Mouse (Mus musculus) gastrocnemius, postnatal 36 days (tissue): Measurements from ENCODE around the gene Gm10320. TPM values are rescaled to one million over a fixed set of nuclear protein-coding genes. Genes with fewer than 3 reads are reported as not detected.

Experiments
- DNase-seq, 2 experiments: peaks; one replicate each; pipeline ENCODE4 v3.0.0; 2022
- intact Hi-C: fragments of 180-260 bp; cut with DNase I; formaldehyde crosslinking; loops from one replicate; pipeline ENCODE4 v1.15.1; 2025
- total RNA-seq, 2 experiments: library from RNA; stranded (reverse); gene quantifications; 2 replicates each; pipeline ENCODE4 v1.2.3; 2021

The Gm10320 gene
- total RNA-seq, 2 experiments from 2014 or later = not detected

DNA sequence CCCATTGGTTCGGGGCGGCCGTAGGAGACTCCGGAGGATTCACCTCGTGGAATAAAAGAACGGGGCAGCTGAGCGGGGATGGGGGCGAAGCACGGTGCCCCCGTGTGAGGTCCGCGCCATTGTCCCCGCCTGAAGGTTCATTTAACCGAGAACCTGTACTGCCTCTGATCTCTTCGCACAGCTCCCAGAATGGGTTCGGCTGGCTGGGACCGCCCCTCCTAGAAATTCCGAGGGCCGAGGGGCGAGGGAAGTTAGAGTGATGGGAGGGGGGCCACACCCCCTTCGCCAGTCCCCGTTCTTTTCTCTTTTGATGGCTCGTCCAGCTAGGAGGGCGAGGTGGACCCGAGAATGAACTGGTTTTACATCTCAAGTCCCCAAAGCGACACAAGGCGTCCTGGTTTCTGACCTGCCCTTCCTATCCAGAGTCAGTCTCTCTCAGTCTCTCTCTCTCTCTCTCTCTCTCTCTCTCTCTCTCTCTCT, 12.4 kb upstream of the Gm10320 start:
- no peak for DNase-seq
- intact Hi-C loops = no loop called here

- DNase-seq = no peak
- intact Hi-C loops = no loop called here
Measured at GRCm38 (mm10) chr13:98503601-98504000, 11.8 kb upstream of the Gm10320 start.

GRCm38 (mm10) chr13:98502813-98503341, 11.1 kb upstream of the Gm10320 start:
- no peak for DNase-seq
- intact Hi-C loops = no loop called here

- intact Hi-C loops = no loop called here
- no peak for DNase-seq
Measured at GRCm38 (mm10) chr13:98502236-98502812, 10.5 kb upstream of the Gm10320 start.

GRCm38 (mm10) chr13:98501321-98501720, 9.5 kb upstream of the Gm10320 start:
- intact Hi-C loops = no loop called here
- no peak for DNase-seq

DNA sequence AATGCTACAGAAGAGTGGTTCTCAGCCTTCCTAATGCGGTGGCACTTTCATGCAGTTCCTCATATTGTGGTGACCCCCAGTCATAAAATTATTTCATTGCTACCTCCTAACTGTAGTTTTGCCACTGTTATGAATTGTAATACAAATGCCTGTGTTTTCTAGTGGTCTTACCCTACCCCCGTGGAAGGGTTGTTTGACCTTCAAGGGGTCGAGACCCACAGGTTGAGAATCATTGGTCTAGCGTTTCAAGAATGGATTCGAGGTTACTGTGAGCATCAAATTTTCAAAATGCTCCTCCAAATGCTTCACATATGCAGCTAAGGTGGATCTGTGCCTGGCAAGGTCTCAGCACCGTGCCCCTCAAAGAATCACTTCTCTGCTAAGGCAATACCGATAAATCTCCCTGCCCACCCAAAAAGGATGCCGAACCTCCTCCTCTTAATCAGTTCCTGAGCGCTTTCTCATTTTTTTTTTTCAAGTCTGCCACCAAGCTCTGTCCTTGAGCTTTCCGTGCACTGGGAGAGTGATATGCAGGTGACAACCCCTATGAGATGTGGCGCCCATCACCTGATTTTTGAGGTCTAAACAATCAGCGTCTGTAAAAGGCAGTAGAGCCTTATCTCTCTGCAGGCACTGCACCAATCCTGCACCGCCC, 8.8 kb upstream of the Gm10320 start:
- intact Hi-C loops = no loop called here
- DNase-seq = no peak

GRCm38 (mm10) chr13:98498561-98498960, 6.8 kb upstream of the Gm10320 start:
- DNase-seq = no peak
- intact Hi-C loops = loop anchor here (5.0 kb wide), 1 partner anchor 141 kb away; no protein-coding TSS in a partner anchor

- intact Hi-C loops = loop anchor here (5.0 kb wide), 1 partner anchor 141 kb away; no protein-coding TSS in a partner anchor
- no peak for DNase-seq
Measured at GRCm38 (mm10) chr13:98498080-98498479, 6.3 kb upstream of the Gm10320 start.

DNA sequence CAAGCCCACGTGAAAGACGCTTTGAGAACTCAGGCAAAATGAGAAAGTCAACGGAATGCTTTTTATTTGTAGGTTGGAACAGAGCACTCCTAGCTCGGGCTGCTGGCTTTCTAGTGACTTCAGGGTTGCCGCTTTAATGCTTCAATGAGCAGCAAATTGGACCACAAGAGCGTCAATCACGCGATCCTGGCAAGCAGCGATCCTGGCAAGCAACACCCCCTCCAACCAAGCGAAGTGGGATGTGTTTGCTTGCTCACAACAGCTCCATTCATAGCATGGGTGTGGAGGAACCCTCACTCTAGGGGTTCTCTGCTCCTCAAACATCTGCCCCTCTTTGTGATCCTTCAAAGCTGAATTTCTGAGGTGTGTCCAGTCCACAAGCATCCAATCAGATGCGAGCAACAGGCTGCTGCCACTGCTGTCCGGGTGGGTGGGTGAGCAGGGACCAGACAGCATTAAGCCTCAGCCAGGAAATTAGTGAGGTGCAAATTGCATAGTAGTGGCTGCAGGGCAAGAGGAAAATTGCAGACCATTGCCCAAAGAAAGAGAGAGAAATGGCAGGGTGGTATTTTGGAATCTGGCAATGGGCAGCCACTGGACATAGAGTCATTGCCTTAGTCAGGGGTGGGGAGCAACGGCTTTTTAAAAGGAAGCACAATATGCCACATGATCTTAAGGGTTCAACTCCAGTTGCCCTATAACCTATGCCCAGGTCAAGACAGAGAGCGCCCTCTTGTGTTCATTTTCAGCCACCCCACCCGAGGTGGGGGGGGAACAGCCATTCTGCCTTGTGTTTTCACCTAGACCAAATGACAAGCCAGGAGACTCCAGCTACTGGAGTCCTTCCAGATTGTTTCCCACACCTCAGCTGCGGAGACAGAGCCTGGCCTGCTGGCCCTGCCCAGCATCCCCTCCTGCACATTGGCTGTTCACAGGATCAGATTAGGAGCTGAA, 5.4 kb upstream of the Gm10320 start:
- intact Hi-C loops = loop anchor here (5.0 kb wide), 1 partner anchor 140 kb away; no protein-coding TSS in a partner anchor
- DNase-seq = no peak

GRCm38 (mm10) chr13:98494492-98495064, 2.8 kb upstream of the Gm10320 start:
- intact Hi-C loops = loop anchor here (5.0 kb wide), 1 partner anchor 137 kb away; no protein-coding TSS in a partner anchor
- DNase-seq = no peak

DNA sequence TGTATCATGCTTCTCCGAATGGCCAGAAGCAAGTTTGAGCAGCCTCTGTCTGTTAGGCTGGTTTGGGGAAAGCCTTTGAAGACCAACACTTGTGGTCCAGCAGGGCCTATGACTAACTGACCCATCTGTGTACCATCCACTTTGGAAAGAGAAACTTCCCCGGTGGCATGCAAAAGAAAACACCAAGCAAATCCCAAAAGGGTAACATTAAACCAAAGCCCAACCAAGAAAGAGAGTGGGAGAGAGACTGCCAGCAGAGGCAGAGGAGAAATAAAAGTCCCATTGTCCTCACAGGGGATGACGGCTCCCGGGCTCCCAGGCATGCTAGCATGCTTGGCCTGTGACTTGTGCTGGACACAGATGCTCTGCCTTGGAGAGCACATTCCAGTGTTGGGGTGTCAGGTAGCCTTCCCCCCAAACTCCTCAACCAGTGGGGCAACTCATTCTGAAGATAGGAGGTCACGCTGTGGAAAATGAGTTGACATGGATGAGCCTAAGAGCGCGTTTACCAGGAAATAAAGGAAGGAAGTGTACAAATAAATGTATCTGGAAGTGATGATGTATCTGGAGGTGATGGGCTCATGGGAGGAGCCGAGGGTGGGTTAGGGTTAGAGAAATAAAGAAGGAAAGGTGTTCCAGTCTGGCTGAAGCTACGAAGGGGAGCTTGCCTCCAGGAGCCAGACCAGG, 911 bp upstream of the Gm10320 start:
- intact Hi-C loops = no loop called here
- no peak for DNase-seq

- no peak for DNase-seq
- intact Hi-C loops = no loop called here
Measured at GRCm38 (mm10) chr13:98486726-98487125, 5.1 kb downstream of the Gm10320 start.

- intact Hi-C loops = no loop called here
- DNase-seq = no peak
Measured at GRCm38 (mm10) chr13:98486161-98486560, 5.6 kb downstream of the Gm10320 start.

DNA sequence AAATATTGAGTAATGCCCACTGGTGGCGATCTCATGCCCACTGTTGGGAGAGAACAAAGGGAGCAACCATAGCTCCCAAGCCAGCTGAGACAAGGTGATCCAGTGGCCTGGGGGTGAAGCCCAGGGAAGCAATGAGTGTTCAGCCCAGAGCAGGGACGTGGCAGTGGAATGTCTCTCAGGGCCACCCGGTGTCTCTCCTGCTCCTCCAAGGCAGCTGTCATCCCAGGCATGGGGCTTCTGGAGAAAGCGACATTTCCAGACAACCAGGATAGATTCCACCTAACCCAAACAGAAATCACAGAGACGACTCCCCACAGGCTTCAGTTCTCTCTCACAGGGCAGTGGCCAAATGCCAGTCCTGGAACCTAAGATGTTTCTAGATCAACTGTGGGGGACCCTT, 6.4 kb downstream of the Gm10320 start:
- no peak for DNase-seq
- intact Hi-C loops = no loop called here

DNA sequence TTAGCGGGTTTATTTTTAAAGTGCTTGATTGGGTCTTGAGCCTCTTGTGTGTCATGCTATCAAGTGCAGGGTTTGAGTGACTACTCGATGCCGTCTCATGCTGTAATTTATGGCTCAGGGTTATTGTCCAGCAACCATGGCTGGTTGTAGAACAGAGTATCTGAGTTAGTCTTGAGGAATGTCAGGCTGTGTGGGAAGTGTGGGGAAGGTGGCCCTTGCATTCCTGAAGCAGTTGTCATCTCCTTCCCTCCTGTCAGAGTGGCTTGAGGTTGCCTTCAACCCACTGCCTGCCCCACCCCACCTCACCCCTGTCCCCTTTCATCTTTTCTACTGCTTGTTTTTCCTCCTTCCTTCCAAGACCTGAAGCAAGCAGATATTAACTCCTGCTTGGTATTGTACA, 13.8 kb downstream of the Gm10320 start:
- DNase-seq = no peak
- intact Hi-C loops = no loop called here

GRCm38 (mm10) chr13:98476839-98477495, 14.8 kb downstream of the Gm10320 start:
- intact Hi-C loops = no loop called here
- DNase-seq = no peak

- no peak for DNase-seq
- intact Hi-C loops = no loop called here
Measured at GRCm38 (mm10) chr13:98476175-98476838, 15.5 kb downstream of the Gm10320 start.

- intact Hi-C loops = no loop called here
Measured at GRCm38 (mm10) chr13:98475681-98476080, 16.1 kb downstream of the Gm10320 start.

GRCm38 (mm10) chr13:98473034-98473433, 18.8 kb downstream of the Gm10320 start:
- intact Hi-C loops = no loop called here
- DNase-seq = no peak

More at GRCm38 (mm10) chr13:98475681-98476080, 16.1 kb downstream of the Gm10320 start:
- no peak for DNase-seq
